Mouse (Mus musculus) midbrain, embryonic 15.5 days (tissue): Measurements from ENCODE around the gene Rptor. TPM values are rescaled to one million over a fixed set of nuclear protein-coding genes. Genes with fewer than 3 reads are reported as not detected.

Experiments
- ATAC-seq: fragments of 200-750 bp; cut with Nextera tagmentation; replicated peaks from 2 replicates; pipeline ENCODE4 v1.8.0; 2017; ENCODE audit warnings: moderate TSS enrichment
- H3K27ac ChIP-seq: fragments of 300-500 bp; sonication (generic); 2 replicates; pipeline ENCODE4 v1.5.1; 2015; ENCODE audit warnings: mild to moderate bottlenecking, inconsistent platforms
- H3K27me3 ChIP-seq: fragments of 300-500 bp; sonication (generic); replicated peaks from 2 replicates; pipeline ENCODE4 v1.6.1; 2015; ENCODE audit warnings: inconsistent platforms
- H3K36me3 ChIP-seq: fragments of 300-500 bp; sonication (generic); replicated peaks from 2 replicates; pipeline ENCODE4 v1.6.1; 2015; ENCODE audit warnings: inconsistent platforms
- H3K4me1 ChIP-seq: fragments of 300-500 bp; sonication (generic); 2 replicates; pipeline ENCODE4 v1.6.1; 2015; ENCODE audit warnings: inconsistent platforms
- H3K4me2 ChIP-seq: fragments of 300-500 bp; sonication (generic); 2 replicates; pipeline ENCODE4 v1.6.1; 2015; ENCODE audit warnings: inconsistent platforms, mild to moderate bottlenecking, moderate library complexity
- H3K4me3 ChIP-seq: fragments of 300-500 bp; sonication (generic); 2 replicates; pipeline ENCODE4 v1.5.1; 2015; ENCODE audit warnings: mild to moderate bottlenecking, inconsistent platforms
- H3K9ac ChIP-seq: fragments of 300-500 bp; sonication (generic); 2 replicates; pipeline ENCODE4 v1.6.1; 2015; ENCODE audit warnings: mild to moderate bottlenecking, inconsistent platforms
- H3K9me3 ChIP-seq: fragments of 300-500 bp; sonication (generic); 2 replicates; pipeline ENCODE4 v1.6.1; 2016; ENCODE audit warnings: inconsistent platforms
- WGBS: fragments of 180-500 bp; shearing (Covaris S2); methylation state at CpG from one replicate; pipeline ENCODE4 v1.1.7; 2015; ENCODE audit warnings: mixed read lengths; 5-methylcytosine and 5-hydroxymethylcytosine counted together
- polyA plus RNA-seq: library from polyadenylated mRNA; unstranded; fragments of >200 nt; fragmentation: Nextera tagmentation; extraction: Ambion mirVana; gene quantifications from 2 replicates; pipeline ENCODE4 v1.2.1, GENCODE M21; 2015

Gene Rptor
- polyA plus RNA-seq, 1 experiment from 2014 or later = 13.1 TPM

GRCm38 (mm10) chr11:119902891-119903290 lies 300.2 kb downstream of the Rptor start:
- Histone ChIP-seq H3K9me3 (no peaks in the 10 kb centered on the region), H3K4me2 (no peak overlapping the region), H3K4me1 (no peaks in the 10 kb centered on the region), H3K9ac (no peak overlapping the region), H3K27ac (no peak overlapping the region), H3K4me3 (no peak overlapping the region), H3K27me3 (0 out of 2 replicates have a peak, but pooled peaks cover 4% of the 10 kb centered on the region), H3K36me3 (no peaks in the 10 kb centered on the region)
- 69% methylated on average over 4 of the region's 4 CpGs for WGBS
- no peak for ATAC-seq

GRCm38 (mm10) chr11:119904621-119905286 lies 302.0 kb downstream of the Rptor start:
- Histone ChIP-seq H3K4me3 (no peak overlapping the region), H3K9ac (no peak overlapping the region), H3K9me3 (no peaks in the 10 kb centered on the region), H3K36me3 (no peaks in the 10 kb centered on the region), H3K4me1 (0 out of 2 replicates have a peak, but pooled peaks cover 3% of the 10 kb centered on the region), H3K4me2 (no peak overlapping the region), H3K27me3 (0 out of 2 replicates have a peak, but pooled peaks cover 4% of the 10 kb centered on the region), H3K27ac (no peak overlapping the region)
- WGBS = 36% methylated on average over 5 of the region's 5 CpGs
- ATAC-seq = peak; percentile 75

DNA sequence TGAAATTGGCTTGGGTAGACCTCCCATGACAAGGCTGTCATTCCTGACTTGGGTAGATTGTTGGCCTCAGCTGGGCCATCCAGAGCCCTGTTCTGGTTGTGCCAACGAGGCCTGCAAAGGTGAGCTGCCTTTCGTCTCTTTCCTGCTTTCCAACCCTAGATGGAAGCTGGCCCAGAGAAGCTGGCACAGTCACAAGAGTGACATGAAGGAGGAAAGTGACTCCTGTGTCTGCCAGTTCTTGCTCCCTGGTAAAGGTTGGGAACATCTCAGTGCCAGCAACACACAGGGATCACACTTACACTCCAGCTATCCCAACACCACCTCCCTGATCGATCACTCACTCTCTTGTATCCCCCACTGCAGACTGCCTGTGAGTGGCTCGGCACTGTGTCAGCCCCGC lies 303.1 kb downstream of the Rptor start:
- no peak for ATAC-seq
- Histone ChIP-seq H3K36me3 (no peaks in the 10 kb centered on the region), H3K9me3 (no peaks in the 10 kb centered on the region), H3K27ac (no peak overlapping the region), H3K4me2 (no peak overlapping the region), H3K4me1 (0 out of 2 replicates have a peak, but pooled peaks cover 5% of the 10 kb centered on the region), H3K9ac (no peak overlapping the region), H3K4me3 (no peak overlapping the region), H3K27me3 (0 out of 2 replicates have a peak, but pooled peaks cover 4% of the 10 kb centered on the region)
- 87% methylated on average over 5 of the region's 5 CpGs for WGBS

DNA sequence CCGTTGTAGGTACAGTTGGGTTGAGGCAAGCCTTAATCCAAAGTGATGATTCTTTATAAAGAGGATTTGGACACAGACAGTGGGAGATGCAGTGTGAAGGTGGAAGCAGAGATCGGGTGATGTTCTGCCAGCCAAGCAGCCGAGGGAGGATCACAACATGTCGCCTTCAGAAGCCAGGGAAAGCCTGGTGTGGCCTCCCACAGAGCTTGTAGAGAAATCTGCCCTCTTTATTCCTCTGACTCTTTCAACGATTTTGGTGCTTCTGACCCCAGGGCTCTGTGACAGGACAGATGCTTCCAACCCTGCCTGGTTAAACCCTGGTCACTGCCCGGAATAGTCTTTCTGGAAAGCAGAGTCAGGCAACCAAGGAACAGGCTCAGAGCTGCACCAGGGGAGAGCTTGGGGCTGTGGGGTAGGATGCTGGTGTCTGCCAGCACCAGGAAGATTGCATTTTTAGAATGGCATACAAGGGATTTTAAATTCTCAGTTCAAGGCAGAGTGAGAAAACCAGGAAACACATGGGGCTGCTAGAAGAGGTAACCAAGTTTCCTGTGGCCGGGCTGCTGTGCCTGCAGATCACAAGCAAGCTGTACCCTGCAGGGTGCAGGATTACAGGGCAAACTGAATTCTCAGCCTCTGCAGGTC lies 304.4 kb downstream of the Rptor start:
- 0 out of 2 replicates have a peak, but pooled peaks cover 5% of the 10 kb centered on the region for H3K4me1 ChIP-seq
- no peak overlapping the region for H3K4me3 ChIP-seq
- no peak overlapping the region for H3K4me2 ChIP-seq
- ATAC-seq = no peak
- no peaks in the 10 kb centered on the region for H3K9me3 ChIP-seq
- H3K27me3 ChIP-seq = 0 out of 2 replicates have a peak, but pooled peaks cover 4% of the 10 kb centered on the region
- 31% methylated on average over 7 of the region's 7 CpGs for WGBS
- no peaks in the 10 kb centered on the region for H3K36me3 ChIP-seq
- H3K27ac ChIP-seq = no peak overlapping the region
- no peak overlapping the region; the same call in 1 of the 2 replicates for H3K9ac ChIP-seq

DNA sequence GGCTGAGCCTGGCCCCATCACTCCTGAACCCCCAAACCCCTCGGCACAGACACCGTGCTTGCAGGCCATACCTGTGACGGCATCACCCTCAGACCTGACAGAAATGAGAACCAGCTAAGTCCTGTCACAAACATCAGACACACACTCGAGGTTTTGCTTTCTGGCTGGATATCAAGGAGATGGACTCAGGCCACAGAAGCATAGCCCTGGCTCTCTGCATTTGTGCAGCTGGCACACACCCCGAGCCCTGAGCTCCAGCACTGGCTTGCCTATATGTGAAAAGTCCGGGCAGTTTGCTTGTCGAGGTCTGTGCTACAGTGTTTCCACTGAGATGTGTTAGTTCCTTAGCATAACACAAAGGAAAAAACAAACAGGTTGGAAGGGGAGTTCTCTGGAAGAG lies 305.0 kb downstream of the Rptor start:
- peaks cover 9% of the 10 kb centered on the region for H3K4me1 ChIP-seq
- 37% methylated on average over 7 of the region's 7 CpGs for WGBS
- 0 out of 2 replicates have a peak, but pooled peaks cover 4% of the 10 kb centered on the region for H3K27me3 ChIP-seq
- no peaks in the 10 kb centered on the region for H3K9me3 ChIP-seq
- ATAC-seq = no peak
- H3K27ac ChIP-seq = no peak overlapping the region
- H3K4me2 ChIP-seq = no peak overlapping the region
- H3K36me3 ChIP-seq = no peaks in the 10 kb centered on the region
- no peak overlapping the region for H3K9ac ChIP-seq
- no peak overlapping the region for H3K4me3 ChIP-seq

DNA sequence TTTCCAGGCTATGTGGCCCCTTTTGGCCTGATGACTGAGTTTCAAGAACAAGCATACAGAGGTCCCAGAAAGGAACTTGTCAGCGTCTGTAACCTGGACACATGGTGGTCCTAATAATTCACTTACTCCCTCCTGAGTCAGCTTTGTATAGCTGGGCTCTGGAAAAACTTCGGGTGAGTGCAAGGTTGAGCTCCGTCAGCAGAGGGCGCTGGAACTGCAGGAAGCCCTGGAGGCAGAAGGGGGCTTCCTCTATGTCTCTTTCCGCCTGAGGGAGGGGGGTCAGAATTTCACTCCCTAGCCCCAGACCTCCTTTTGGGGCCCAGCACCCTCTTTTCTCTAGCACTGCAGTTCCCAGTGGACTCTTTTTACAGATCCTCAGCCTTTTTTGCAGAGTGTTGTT lies 306.7 kb downstream of the Rptor start:
- 0 out of 2 replicates have a peak, but pooled peaks cover 4% of the 10 kb centered on the region for H3K27me3 ChIP-seq
- no peak for ATAC-seq
- no peak overlapping the region for H3K9ac ChIP-seq
- no peak overlapping the region for H3K27ac ChIP-seq
- no peaks in the 10 kb centered on the region for H3K36me3 ChIP-seq
- no peaks in the 10 kb centered on the region for H3K9me3 ChIP-seq
- 0% methylated on average over 5 of the region's 5 CpGs for WGBS
- no peak overlapping the region for H3K4me2 ChIP-seq
- no peak overlapping the region for H3K4me3 ChIP-seq
- H3K4me1 ChIP-seq = peaks cover 20% of the 10 kb centered on the region

- H3K4me1 ChIP-seq = peaks cover 37% of the 10 kb centered on the region
- ATAC-seq = no peak; the same call in 1 of the 2 replicates
- no peaks in the 10 kb centered on the region for H3K9me3 ChIP-seq
- H3K4me2 ChIP-seq = peak overlapping the region; percentile 97
- peak overlapping the region; percentile 81 for H3K27ac ChIP-seq
- no peaks in the 10 kb centered on the region for H3K27me3 ChIP-seq
- H3K9ac ChIP-seq = peak overlapping the region; percentile 89
- H3K36me3 ChIP-seq = peaks cover 14% of the 10 kb centered on the region; the same call in 1 of the 2 replicates
- peak overlapping the region; percentile 89 for H3K4me3 ChIP-seq
- WGBS = 6% methylated on average over 7 of the region's 7 CpGs
Observed at GRCm38 (mm10) chr11:119912845-119913244, 310.1 kb downstream of the Rptor start.

DNA sequence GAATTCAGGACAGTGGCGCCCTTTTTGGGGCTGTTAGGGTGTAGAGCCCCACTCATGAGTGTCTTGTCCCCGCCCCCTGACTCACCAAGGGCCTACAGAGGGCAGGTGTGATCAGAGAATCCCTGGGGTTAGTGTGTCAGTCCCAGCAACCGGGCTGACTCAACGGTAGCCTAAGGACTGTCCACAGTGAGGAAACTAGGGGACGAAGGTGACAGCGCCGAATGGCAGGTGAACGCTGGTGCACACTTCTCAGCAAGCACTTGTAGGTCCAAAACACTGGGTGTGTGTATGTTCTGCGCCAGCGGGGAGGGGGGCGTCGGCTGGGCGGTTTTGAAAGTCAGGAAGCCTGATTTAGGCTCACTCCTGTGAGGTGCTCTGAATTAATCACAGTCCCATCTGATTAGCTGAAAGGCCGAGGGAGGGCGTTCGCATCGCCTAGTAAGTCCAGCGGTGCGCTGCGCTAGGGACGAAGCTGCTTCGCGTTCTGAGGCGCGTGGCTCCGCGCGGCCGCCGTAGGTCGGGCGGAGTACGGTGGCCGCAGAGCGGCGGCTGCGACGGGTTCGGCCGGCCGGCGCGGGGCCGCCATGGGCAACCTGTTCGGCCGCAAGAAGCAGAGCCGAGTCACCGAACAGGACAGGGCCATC lies 310.7 kb downstream of the Rptor start, which contains the start of gene Chmp6:
Chmp6 (plus strand) TSS at position 151 of the 644 bp plus-strand sequence.
- WGBS = 1% methylated on average over 48 of the region's 48 CpGs
- no peaks in the 10 kb centered on the region for H3K27me3 ChIP-seq

GRCm38 (mm10) chr11:119913935-119914314 lies 311.2 kb downstream of the Rptor start:
- no peak; the same call in 1 of the 2 replicates for ATAC-seq
- WGBS = under 1% methylated on average over 26 of the region's 26 CpGs
- peaks cover 19% of the 10 kb centered on the region; the same call in 1 of the 2 replicates for H3K36me3 ChIP-seq
- H3K4me3 ChIP-seq = peak overlapping the region; percentile 89
- peak overlapping the region; percentile 97 for H3K4me2 ChIP-seq
- no peaks in the 10 kb centered on the region for H3K27me3 ChIP-seq
- H3K9ac ChIP-seq = peak overlapping the region; percentile 89
- H3K9me3 ChIP-seq = no peaks in the 10 kb centered on the region
- H3K4me1 ChIP-seq = peaks cover 37% of the 10 kb centered on the region
- H3K27ac ChIP-seq = peak overlapping the region; percentile 81

More for the DNA sequence above, 310.7 kb downstream of the Rptor start, which contains the start of gene Chmp6:
- Histone ChIP-seq H3K4me3 (peak within 1 kb of the TSS; percentile 89), H3K27ac (peak within 1 kb of the TSS; percentile 81), H3K36me3 (peaks cover 17% of the 10 kb centered on the region; the same call in 1 of the 2 replicates), H3K9ac (peak within 1 kb of the TSS; percentile 89), H3K4me2 (peak within 1 kb of the TSS; percentile 97), H3K9me3 (no peaks in the 10 kb centered on the region), H3K4me1 (peaks cover 37% of the 10 kb centered on the region)
- peak; percentile 83 for ATAC-seq

- H3K27ac ChIP-seq = peak overlapping the region; percentile 81
- H3K4me2 ChIP-seq = peak overlapping the region; percentile 97
- H3K4me3 ChIP-seq = peak overlapping the region; percentile 89
- peaks cover 37% of the 10 kb centered on the region for H3K4me1 ChIP-seq
- no peaks in the 10 kb centered on the region for H3K9me3 ChIP-seq
- WGBS = 26% methylated on average over 4 of the region's 4 CpGs
- H3K9ac ChIP-seq = peak overlapping the region; percentile 89
- ATAC-seq = 0 out of 2 replicates have a peak, but pooled peaks have one; percentile 18
- H3K36me3 ChIP-seq = peaks cover 22% of the 10 kb centered on the region; the same call in 1 of the 2 replicates
- H3K27me3 ChIP-seq = no peaks in the 10 kb centered on the region
Observed at GRCm38 (mm10) chr11:119914381-119914780, 311.7 kb downstream of the Rptor start.

DNA sequence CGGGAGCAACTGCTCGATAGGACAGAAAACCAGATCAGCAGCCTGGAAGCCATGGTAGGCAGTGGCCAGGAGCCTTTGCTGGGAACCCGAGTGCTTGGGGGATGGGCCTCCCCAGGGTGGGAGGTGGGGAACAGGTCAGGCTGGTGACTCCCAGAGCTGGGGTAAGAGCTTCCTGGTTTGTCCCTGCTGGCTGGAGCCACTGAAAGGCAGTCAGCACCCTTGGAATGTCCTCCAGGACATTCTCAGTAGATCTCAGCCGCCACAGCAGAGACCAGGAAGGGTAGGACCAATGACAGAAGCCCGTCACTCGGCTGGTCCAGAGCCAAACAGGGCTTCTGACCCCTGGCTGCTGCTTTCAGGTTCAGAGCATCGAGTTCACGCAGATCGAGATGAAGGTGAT lies 313.0 kb downstream of the Rptor start:
- H3K27me3 ChIP-seq = no peaks in the 10 kb centered on the region
- no peak overlapping the region for H3K27ac ChIP-seq
- no peaks in the 10 kb centered on the region for H3K9me3 ChIP-seq
- ATAC-seq = no peak
- H3K4me3 ChIP-seq = no peak overlapping the region
- 88% methylated on average over 9 of the region's 9 CpGs for WGBS
- peaks cover 25% of the 10 kb centered on the region; the same call in 1 of the 2 replicates for H3K36me3 ChIP-seq
- H3K4me2 ChIP-seq = no peak overlapping the region
- H3K4me1 ChIP-seq = peaks cover 33% of the 10 kb centered on the region
- no peak overlapping the region for H3K9ac ChIP-seq
